Mouse (Mus musculus) left cerebral cortex, adult 18-20 months (tissue): ENCODE measurements around the gene Cdc42ep1. TPM values are rescaled to one million over a fixed set of nuclear protein-coding genes. Genes with fewer than 3 reads are reported as not detected.

Experiments
- DNase-seq, 2 experiments: peaks; one replicate each; pipeline ENCODE4 v3.0.0; 2021 to 2022; ENCODE audit warnings: low spot score in 2 of 2, mixed read lengths in 1 of 2
- total RNA-seq, 2 experiments: library from RNA; stranded (reverse); gene quantifications; 2 replicates each; pipeline ENCODE4 v1.2.3; 2021

The Cdc42ep1 gene
- total RNA-seq, 2 experiments from 2014 or later = 15.3 to 16.3 TPM

GRCm38 (mm10) chr15:78828315-78828714, 14.1 kb upstream of the Cdc42ep1 start:
- no peak for DNase-seq

GRCm38 (mm10) chr15:78829636-78830035, 12.8 kb upstream of the Cdc42ep1 start:
- DNase-seq = no peak

GRCm38 (mm10) chr15:78830742-78831719, 11.4 kb upstream of the Cdc42ep1 start:
- DNase-seq = no peak

- no peak for DNase-seq
Observed at GRCm38 (mm10) chr15:78831720-78832657, 10.4 kb upstream of the Cdc42ep1 start.

- DNase-seq = peak; percentile 39 to 56
Observed at GRCm38 (mm10) chr15:78832701-78833123, 9.7 kb upstream of the Cdc42ep1 start.

- DNase-seq = no peak
Observed at GRCm38 (mm10) chr15:78833582-78833981, 8.8 kb upstream of the Cdc42ep1 start.

GRCm38 (mm10) chr15:78834233-78835005, 8.0 kb upstream of the Cdc42ep1 start:
- DNase-seq = no peak

GRCm38 (mm10) chr15:78835200-78836085, 7.0 kb upstream of the Cdc42ep1 start:
- DNase-seq = no peak

GRCm38 (mm10) chr15:78836086-78836621, 6.3 kb upstream of the Cdc42ep1 start:
- DNase-seq = no peak

- no peak for DNase-seq
Observed at GRCm38 (mm10) chr15:78839744-78840143, 2.7 kb upstream of the Cdc42ep1 start.

- no peak for DNase-seq
Observed at GRCm38 (mm10) chr15:78840241-78840640, 2.2 kb upstream of the Cdc42ep1 start.

- DNase-seq = no peak
Observed at GRCm38 (mm10) chr15:78840751-78841150, 1.7 kb upstream of the Cdc42ep1 start.

- no peak for DNase-seq
Observed at GRCm38 (mm10) chr15:78841161-78841790, 1.1 kb upstream of the Cdc42ep1 start.

- DNase-seq = no peak
Observed at GRCm38 (mm10) chr15:78843581-78844469, 1.4 kb downstream of the Cdc42ep1 start.

- DNase-seq = no peak
Observed at GRCm38 (mm10) chr15:78844791-78845190, 2.4 kb downstream of the Cdc42ep1 start.

- no peak for DNase-seq
Observed at GRCm38 (mm10) chr15:78845321-78845720, 2.9 kb downstream of the Cdc42ep1 start.

GRCm38 (mm10) chr15:78845867-78846266, 3.4 kb downstream of the Cdc42ep1 start:
- no peak for DNase-seq

- DNase-seq = no peak
Observed at GRCm38 (mm10) chr15:78846352-78846751, 3.9 kb downstream of the Cdc42ep1 start.
